Mouse (Mus musculus): ENCODE results near the gene Yjefn3. TPM values are rescaled to one million over a fixed set of nuclear protein-coding genes. Genes with fewer than 3 reads are reported as not detected.
A peak's percentile ranks its signal among the peaks of the same experiment; 100 is the strongest.
"Not testable (repeated sequence)": the region's sequence is repeated elsewhere in the genome, so short reads cannot be mapped to it uniquely, and the experiment has no call there.

Gene Yjefn3
- 0.74 and 0.81 TPM in 2 replicates for polyA plus RNA-seq (2015; fragmentation: Nextera tagmentation; extraction: Ambion mirVana)

DNA sequence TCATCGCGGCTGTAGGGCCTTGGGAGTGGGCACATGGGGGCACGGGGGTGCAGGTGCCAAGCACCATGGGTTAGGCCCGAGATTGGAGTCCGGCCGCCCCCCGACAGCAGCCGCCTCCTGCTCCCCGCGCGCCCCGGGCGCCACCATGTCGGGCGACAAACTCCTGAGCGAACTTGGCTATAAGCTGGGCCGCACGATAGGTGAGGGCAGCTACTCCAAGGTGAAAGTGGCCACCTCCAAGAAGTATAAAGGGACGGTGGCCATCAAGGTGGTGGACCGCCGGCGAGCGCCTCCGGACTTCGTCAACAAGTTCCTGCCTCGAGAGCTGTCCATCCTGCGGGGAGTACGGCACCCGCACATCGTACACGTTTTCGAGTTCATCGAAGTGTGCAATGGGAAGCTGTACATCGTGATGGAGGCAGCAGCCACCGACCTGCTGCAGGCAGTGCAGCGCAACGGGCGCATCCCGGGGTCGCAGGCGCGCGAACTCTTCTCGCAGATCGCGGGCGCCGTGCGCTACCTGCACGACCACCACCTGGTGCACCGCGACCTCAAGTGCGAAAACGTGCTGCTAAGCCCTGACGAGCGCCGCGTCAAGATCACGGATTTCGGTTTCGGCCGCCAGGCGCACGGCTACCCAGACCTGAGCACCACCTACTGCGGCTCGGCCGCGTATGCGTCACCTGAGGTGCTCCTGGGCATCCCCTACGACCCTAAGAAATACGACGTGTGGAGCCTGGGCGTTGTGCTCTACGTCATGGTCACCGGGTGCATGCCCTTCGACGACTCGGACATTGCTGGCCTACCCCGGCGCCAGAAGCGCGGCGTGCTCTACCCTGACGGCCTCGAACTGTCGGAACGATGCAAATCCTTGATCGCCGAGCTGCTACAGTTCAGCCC lies at the start of gene Yjefn3, which contains the start of the genes Tssk6 and Ndufa13:
Gene Yjefn3, minus strand, starts transcription at position 550 of the 900 bp plus-strand sequence.
Gene Tssk6, plus strand, starts transcription at position 22 of the 900 bp plus-strand sequence.
Gene Ndufa13, minus strand, starts transcription at position 396 of the 900 bp plus-strand sequence.
- Histone ChIP-seq H3K9me3 (replicated peaks) (no peaks in the 10 kb centered on the region), H3K27ac (peak within 1 kb of the TSS; percentile 96), H3K4me1 (replicated peaks) (peaks cover 84% of the 10 kb centered on the region), H3K9ac (peak within 1 kb of the TSS; percentile 93), H3K4me2 (peak within 1 kb of the TSS; percentile 99), H3K4me3 (replicated peaks) (peak within 1 kb of the TSS; percentile 74), H3K27me3 (no peaks in the 10 kb centered on the region), H3K36me3 (peaks cover 27% of the 10 kb centered on the region)
- peak; percentile 41 for ATAC-seq (ENCODE audit: low read depth)
- 1% methylated on average over 88 of the region's 89 CpGs for WGBS (ENCODE audit: insufficient replicate concordance)
- peak; percentile 39 for DNase-seq

- H3K27ac ChIP-seq: 0 out of 2 replicates have a peak overlapping the region, but pooled peaks have one; percentile 6
- ATAC-seq (ENCODE audit: low read depth) (peak; percentile 46; the same call in 1 of the 2 replicates), DNase-seq (no peak)
- H3K36me3 ChIP-seq: peaks cover 40% of the 10 kb centered on the region
- no peak overlapping the region for H3K9ac ChIP-seq
- peaks cover 53% of the 10 kb centered on the region for H3K4me1 ChIP-seq (replicated peaks)
- H3K4me3 ChIP-seq (replicated peaks): no peak overlapping the region
- H3K9me3 ChIP-seq (replicated peaks): no peaks in the 10 kb centered on the region
- H3K4me2 ChIP-seq: no peak overlapping the region
- 94% methylated on average over 2 of the region's 2 CpGs for WGBS (ENCODE audit: insufficient replicate concordance)
- H3K27me3 ChIP-seq: no peaks in the 10 kb centered on the region
Measured at GRCm38 (mm10) chr8:69950300-69950699, 47.8 kb upstream of the Yjefn3 start.

- H3K27ac ChIP-seq; ATAC-seq (ENCODE audit: low read depth); DNase-seq; H3K27me3 ChIP-seq; H3K9me3 ChIP-seq (replicated peaks); H3K4me2 ChIP-seq; H3K9ac ChIP-seq; H3K4me3 ChIP-seq (replicated peaks): not testable (repeated sequence)
- WGBS (ENCODE audit: insufficient replicate concordance): 66% methylated on average over 3 of the region's 3 CpGs
- H3K36me3 ChIP-seq: peaks cover 23% of the 10 kb centered on the region
- H3K4me1 ChIP-seq (replicated peaks): peaks cover 71% of the 10 kb centered on the region
Measured at GRCm38 (mm10) chr8:69942495-69942894, 40.0 kb upstream of the Yjefn3 start.

GRCm38 (mm10) chr8:69940386-69940785 lies 37.9 kb upstream of the Yjefn3 start:
- Histone ChIP-seq H3K36me3 (peaks cover 27% of the 10 kb centered on the region), H3K4me2 (no peak overlapping the region), H3K9me3 (replicated peaks) (no peaks in the 10 kb centered on the region), H3K9ac (peak overlapping the region; percentile 36; the same call in 1 of the 2 replicates), H3K4me1 (replicated peaks) (peaks cover 87% of the 10 kb centered on the region), H3K4me3 (replicated peaks) (no peak overlapping the region), H3K27me3 (no peaks in the 10 kb centered on the region), H3K27ac (no peak overlapping the region; the same call in 1 of the 2 replicates)
- DNase-seq: no peak
- 30% methylated on average over 2 of the region's 2 CpGs for WGBS (ENCODE audit: insufficient replicate concordance)
- no peak for ATAC-seq (ENCODE audit: low read depth)

GRCm38 (mm10) chr8:69939633-69940032 lies 37.1 kb upstream of the Yjefn3 start:
- H3K9me3 ChIP-seq (replicated peaks): no peaks in the 10 kb centered on the region
- peaks cover 87% of the 10 kb centered on the region for H3K4me1 ChIP-seq (replicated peaks)
- ATAC-seq (ENCODE audit: low read depth) (peak; percentile 52; the same call in 1 of the 2 replicates), DNase-seq (no peak)
- 0 out of 2 replicates have a peak overlapping the region, but pooled peaks have one; percentile 4 for H3K4me2 ChIP-seq
- H3K27ac ChIP-seq: peak overlapping the region; percentile 44; the same call in 1 of the 2 replicates
- WGBS (ENCODE audit: insufficient replicate concordance): 22% methylated on average over 3 of the region's 3 CpGs
- no peak overlapping the region; the same call in 1 of the 2 replicates for H3K9ac ChIP-seq
- no peak overlapping the region for H3K4me3 ChIP-seq (replicated peaks)
- peaks cover 32% of the 10 kb centered on the region for H3K36me3 ChIP-seq
- H3K27me3 ChIP-seq: no peaks in the 10 kb centered on the region

DNA sequence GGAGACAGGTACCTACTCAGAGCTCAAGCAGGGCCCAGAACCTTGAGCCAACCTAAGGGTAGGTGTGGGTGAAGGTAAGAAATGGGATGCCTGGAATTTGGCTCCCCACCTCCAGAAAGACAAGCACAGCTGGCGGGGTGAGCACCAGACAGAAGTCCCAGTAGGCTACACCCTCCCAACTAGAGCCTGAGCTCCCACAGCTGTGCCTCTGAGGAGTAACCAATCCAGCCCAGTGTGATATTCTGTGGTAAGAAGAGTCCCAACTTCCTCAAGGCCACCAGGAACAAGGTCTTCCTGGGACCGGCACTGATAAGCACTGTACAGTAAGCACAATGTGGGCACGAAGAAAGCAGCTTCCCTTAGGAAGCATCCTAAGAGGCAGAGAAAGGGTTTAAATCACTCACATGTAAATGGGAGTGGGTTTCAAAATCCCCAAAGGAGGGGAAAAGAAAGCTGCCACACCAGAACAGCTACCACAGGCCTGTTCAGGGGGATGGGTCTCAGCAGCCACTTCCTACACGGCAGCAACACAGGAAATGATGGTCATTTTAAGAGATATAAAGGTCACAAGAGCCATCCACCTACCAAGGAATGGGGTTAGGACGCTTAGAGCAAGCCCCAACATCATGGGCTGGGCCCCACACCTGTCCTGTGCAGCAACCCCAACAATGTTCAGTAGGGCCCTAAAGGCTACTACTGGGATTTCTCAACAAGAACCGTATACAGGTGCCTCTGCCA lies 35.9 kb upstream of the Yjefn3 start:
- Histone ChIP-seq H3K36me3 (peaks cover 43% of the 10 kb centered on the region), H3K9me3 (replicated peaks) (no peaks in the 10 kb centered on the region), H3K9ac (no peak overlapping the region), H3K4me1 (replicated peaks) (peaks cover 79% of the 10 kb centered on the region), H3K4me3 (replicated peaks) (no peak overlapping the region), H3K4me2 (no peak overlapping the region), H3K27ac (peak overlapping the region; percentile 21; the same call in 1 of the 2 replicates), H3K27me3 (no peaks in the 10 kb centered on the region)
- WGBS (ENCODE audit: insufficient replicate concordance): 41% methylated on average over 6 of the region's 6 CpGs
- no peak for DNase-seq
- no peak for ATAC-seq (ENCODE audit: low read depth)

DNA sequence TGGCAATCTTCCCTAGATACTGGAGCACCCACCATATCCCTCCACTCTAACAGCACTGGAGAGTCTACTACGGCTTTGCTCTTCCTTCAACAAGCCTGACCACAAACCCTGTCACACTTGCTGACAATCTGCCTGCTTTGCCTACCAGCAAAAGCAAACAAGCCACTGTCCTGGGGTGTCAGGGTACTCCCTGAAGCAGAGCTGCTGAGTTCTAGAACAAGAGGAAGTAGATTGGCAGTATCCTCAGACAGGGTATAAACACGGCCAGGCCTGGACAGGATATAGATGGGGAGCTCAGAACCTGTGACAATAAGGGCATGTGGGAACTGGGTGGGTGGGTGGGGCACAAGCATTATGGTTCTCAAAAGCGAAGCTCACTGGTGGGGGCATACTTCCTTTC lies 35.0 kb upstream of the Yjefn3 start:
- Histone ChIP-seq H3K4me3 (replicated peaks) (no peak overlapping the region), H3K9ac (peak overlapping the region; percentile 19; the same call in 1 of the 2 replicates), H3K4me2 (no peak overlapping the region), H3K4me1 (replicated peaks) (peaks cover 72% of the 10 kb centered on the region), H3K36me3 (peaks cover 52% of the 10 kb centered on the region), H3K27ac (no peak overlapping the region), H3K27me3 (no peaks in the 10 kb centered on the region), H3K9me3 (replicated peaks) (no peaks in the 10 kb centered on the region)
- DNase-seq (no peak), ATAC-seq (ENCODE audit: low read depth) (no peak)
- 57% methylated on average over 3 of the region's 3 CpGs for WGBS (ENCODE audit: insufficient replicate concordance)

- DNase-seq: no peak
- Histone ChIP-seq H3K27me3 (no peaks in the 10 kb centered on the region), H3K4me1 (replicated peaks) (peaks cover 66% of the 10 kb centered on the region)
Measured at GRCm38 (mm10) chr8:69936050-69936794, 33.7 kb upstream of the Yjefn3 start.

GRCm38 (mm10) chr8:69935431-69935830 lies 32.9 kb upstream of the Yjefn3 start:
- ATAC-seq (ENCODE audit: low read depth) (no peak), DNase-seq (no peak)
- H3K4me1 ChIP-seq (replicated peaks): peaks cover 58% of the 10 kb centered on the region
- H3K4me3 ChIP-seq (replicated peaks): no peak overlapping the region
- no peak overlapping the region for H3K4me2 ChIP-seq
- H3K36me3 ChIP-seq: peaks cover 55% of the 10 kb centered on the region
- H3K27me3 ChIP-seq: no peaks in the 10 kb centered on the region
- no peaks in the 10 kb centered on the region for H3K9me3 ChIP-seq (replicated peaks)
- H3K27ac ChIP-seq: no peak overlapping the region
- H3K9ac ChIP-seq: no peak overlapping the region; the same call in 1 of the 2 replicates
- WGBS (ENCODE audit: insufficient replicate concordance): 92% methylated on average over 3 of the region's 3 CpGs

More at GRCm38 (mm10) chr8:69936050-69936794, 33.7 kb upstream of the Yjefn3 start:
- Histone ChIP-seq H3K4me3 (replicated peaks) (no peak overlapping the region), H3K4me2 (no peak overlapping the region), H3K9ac (no peak overlapping the region), H3K27ac (peak overlapping the region; percentile 62), H3K36me3 (peaks cover 56% of the 10 kb centered on the region), H3K9me3 (replicated peaks) (no peaks in the 10 kb centered on the region)
- WGBS (ENCODE audit: insufficient replicate concordance): 68% methylated on average over 7 of the region's 7 CpGs
- peak; percentile 47; the same call in 1 of the 2 replicates for ATAC-seq (ENCODE audit: low read depth)

DNA sequence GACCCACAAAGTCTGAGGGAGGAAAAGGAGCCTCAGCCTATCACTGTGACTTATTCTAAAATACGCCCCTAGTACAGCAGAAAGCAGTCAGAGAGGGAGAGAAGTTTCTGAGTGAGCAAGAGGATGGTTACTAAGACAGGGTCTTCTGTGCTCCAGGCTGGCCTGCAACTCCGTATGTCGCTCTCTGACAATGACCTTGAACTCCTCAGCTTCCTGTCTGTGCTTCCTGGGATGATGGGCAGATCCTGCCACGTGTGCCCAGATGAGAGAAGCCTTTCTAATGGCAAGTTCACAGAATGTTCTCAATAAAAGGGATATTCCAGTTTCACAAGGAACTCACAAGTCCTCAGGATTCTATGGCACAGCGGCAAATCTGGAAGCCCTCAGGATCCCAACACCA lies 32.1 kb upstream of the Yjefn3 start:
- no peak overlapping the region for H3K9ac ChIP-seq
- no peak overlapping the region; the same call in 1 of the 2 replicates for H3K27ac ChIP-seq
- H3K4me1 ChIP-seq (replicated peaks): peaks cover 49% of the 10 kb centered on the region
- DNase-seq (no peak), ATAC-seq (ENCODE audit: low read depth) (no peak)
- peaks cover 52% of the 10 kb centered on the region for H3K36me3 ChIP-seq
- no peak overlapping the region for H3K4me3 ChIP-seq (replicated peaks)
- H3K27me3 ChIP-seq: no peaks in the 10 kb centered on the region
- H3K9me3 ChIP-seq (replicated peaks): no peaks in the 10 kb centered on the region
- WGBS (ENCODE audit: insufficient replicate concordance): 71% methylated on average over 5 of the region's 5 CpGs
- H3K4me2 ChIP-seq: no peak overlapping the region
